Mouse (Mus musculus) thymus, adult 2 months (tissue): ENCODE results near the gene Atxn1. TPM values are rescaled to one million over a fixed set of nuclear protein-coding genes. Genes with fewer than 3 reads are reported as not detected.

Source experiments
- DNase-seq: peaks from one replicate; pipeline ENCODE4 v3.0.0; 2021
- H3K27ac ChIP-seq: fragments of 200-500 bp; 2 replicates; pipeline ENCODE4 v1.5.1; 2012; ENCODE audit warnings: low read length, control low read depth; ENCODE audit not compliant: control insufficient read depth, insufficient read depth
- H3K27me3 ChIP-seq: fragments of 200-500 bp; 2 replicates; pipeline ENCODE4 v1.6.1; 2012; ENCODE audit warnings: mild to moderate bottlenecking, low read length, moderate library complexity, mixed read lengths; ENCODE audit not compliant: control insufficient read depth, insufficient read depth
- H3K36me3 ChIP-seq: fragments of 200-500 bp; 2 replicates; pipeline ENCODE4 v1.6.1; 2012; ENCODE audit warnings: mild to moderate bottlenecking, low read length, moderate library complexity; ENCODE audit not compliant: control insufficient read depth, insufficient read depth
- H3K4me1 ChIP-seq: fragments of 200-500 bp; replicated peaks from 2 replicates; pipeline ENCODE4 v1.6.1; 2012; ENCODE audit warnings: low read length; ENCODE audit not compliant: control insufficient read depth, insufficient read depth
- H3K4me3 ChIP-seq: fragments of 200-500 bp; 2 replicates; pipeline ENCODE4 v1.5.1; 2012; ENCODE audit warnings: mild to moderate bottlenecking, low read length, control low read depth, moderate library complexity; ENCODE audit not compliant: control insufficient read depth, insufficient read depth
- CTCF ChIP-seq: fragments of 200-500 bp; IDR thresholded peaks from 2 replicates; pipeline ENCODE4 v1.5.1; 2012; ENCODE audit warnings: mild to moderate bottlenecking, control low read depth, low read length, moderate library complexity, borderline replicate concordance; ENCODE audit not compliant: control insufficient read depth, poor library complexity, insufficient read depth; ENCODE audit errors: extremely low read depth
- POLR2A ChIP-seq: fragments of 200-500 bp; IDR thresholded peaks from 2 replicates; pipeline ENCODE4 v1.6.1; 2012; ENCODE audit warnings: mild to moderate bottlenecking, low read length, control low read depth, moderate library complexity; ENCODE audit not compliant: control insufficient read depth, poor library complexity, insufficient read depth; ENCODE audit errors: extremely low read depth
- WGBS: fragments of 180-500 bp; shearing (Covaris S2); methylation state at CpG from one replicate; pipeline ENCODE4 v1.1.7; 2018; 5-methylcytosine and 5-hydroxymethylcytosine counted together
- polyA plus RNA-seq: library from polyadenylated mRNA; depleted of rRNA; stranded (reverse); fragments of >200 nt; gene quantifications from 2 replicates; pipeline ENCODE4 v1.2.3, GENCODE M21; 2012

Gene Atxn1
- polyA plus RNA-seq, 1 experiment: 13.5 TPM

DNA sequence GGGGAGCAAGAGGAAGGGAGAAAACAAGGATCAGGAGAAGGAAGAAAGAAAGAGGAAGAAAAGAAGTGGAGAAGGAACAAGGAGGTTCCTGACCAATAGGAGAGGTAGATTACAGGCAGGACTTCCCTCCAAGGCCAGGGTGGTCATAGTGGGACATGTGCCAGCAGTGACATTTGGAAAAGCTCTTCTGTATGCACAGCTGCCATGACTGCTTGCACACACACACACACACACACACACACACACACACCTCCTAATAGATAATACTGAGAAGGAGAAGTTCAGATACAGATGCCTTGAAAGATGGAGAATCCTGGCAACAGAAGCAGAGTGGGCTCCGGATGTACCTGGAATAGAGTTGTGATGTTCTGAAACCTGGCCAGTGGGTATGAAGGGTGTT lies 189.3 kb downstream of the Atxn1 start:
- H3K4me3 ChIP-seq: no peak overlapping the region
- 100% methylated on average over 1 of the region's 1 CpGs for WGBS
- H3K4me1 ChIP-seq: no peaks in the 10 kb centered on the region
- TF ChIP-seq CTCF (no peak), POLR2A (no peak)
- no peak overlapping the region for H3K27ac ChIP-seq
- no peak for DNase-seq
- no peaks in the 10 kb centered on the region for H3K36me3 ChIP-seq
- H3K27me3 ChIP-seq: no peaks in the 10 kb centered on the region

DNA sequence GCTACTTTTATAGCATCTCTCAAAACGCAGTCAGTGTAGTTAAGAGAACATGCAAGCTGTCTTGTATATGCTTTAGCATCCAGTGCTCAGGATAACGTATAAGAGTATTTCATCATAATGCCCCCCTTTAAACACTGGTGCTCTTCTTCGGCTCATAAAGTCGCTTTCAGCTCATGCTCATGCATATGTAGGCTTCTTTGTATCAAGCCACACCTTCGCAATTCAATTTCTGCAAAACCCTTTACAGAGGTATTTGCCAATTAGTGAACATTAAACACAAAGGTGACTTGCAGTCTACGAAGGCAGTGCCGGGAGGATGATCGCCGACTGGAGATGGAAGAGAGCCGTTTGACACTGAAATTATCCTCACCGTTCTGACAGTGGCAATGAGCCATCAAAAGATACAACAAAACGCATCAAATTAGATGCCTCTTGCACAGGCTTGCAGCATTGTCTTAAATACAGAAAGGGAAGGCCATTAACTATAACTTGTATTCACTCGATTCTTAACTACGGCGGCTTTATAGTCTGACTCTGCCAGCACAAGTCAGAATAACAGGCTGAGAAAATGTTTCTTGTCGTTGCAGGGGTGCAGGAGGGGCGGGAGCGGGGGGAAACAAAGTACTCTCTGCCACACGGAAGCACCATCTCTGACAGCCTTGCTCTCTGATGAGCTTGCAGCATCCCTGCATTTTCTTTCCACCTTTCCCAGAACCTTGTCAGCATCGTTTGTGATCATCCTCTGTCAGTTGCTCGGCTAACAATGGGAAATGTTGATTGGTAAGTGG lies 191.2 kb downstream of the Atxn1 start:
- Histone ChIP-seq H3K4me1 (no peaks in the 10 kb centered on the region), H3K4me3 (no peak overlapping the region), H3K27me3 (no peaks in the 10 kb centered on the region), H3K36me3 (no peaks in the 10 kb centered on the region), H3K27ac (no peak overlapping the region)
- TF ChIP-seq POLR2A (no peak), CTCF (no peak)
- DNase-seq: no peak
- WGBS: 92% methylated on average over 21 of the region's 21 CpGs

DNA sequence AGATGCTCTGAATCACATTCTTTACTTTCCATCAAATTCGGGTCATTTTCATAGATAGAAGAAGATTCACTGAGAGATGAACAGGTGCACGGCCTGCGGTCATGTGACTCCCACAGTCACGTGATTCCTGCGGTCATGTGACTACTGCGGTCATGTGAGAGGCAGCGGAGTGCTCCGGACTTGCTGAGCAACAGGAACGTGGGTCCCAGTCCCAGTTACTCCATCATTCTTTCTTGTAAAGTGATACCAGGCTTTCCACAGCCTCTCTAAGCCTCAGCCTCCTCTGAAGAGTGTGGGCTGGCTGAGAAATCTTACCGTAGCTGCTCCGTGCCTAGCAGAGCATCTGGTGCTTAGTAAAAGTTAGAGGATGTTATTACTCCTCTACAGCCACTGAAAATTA lies 195.1 kb downstream of the Atxn1 start:
- WGBS: 96% methylated on average over 11 of the region's 11 CpGs
- H3K36me3 ChIP-seq: no peaks in the 10 kb centered on the region
- H3K4me3 ChIP-seq: no peak overlapping the region
- DNase-seq: no peak
- no peaks in the 10 kb centered on the region for H3K4me1 ChIP-seq
- no peak overlapping the region for H3K27ac ChIP-seq
- H3K27me3 ChIP-seq: no peaks in the 10 kb centered on the region
- TF ChIP-seq POLR2A (no peak), CTCF (no peak)

DNA sequence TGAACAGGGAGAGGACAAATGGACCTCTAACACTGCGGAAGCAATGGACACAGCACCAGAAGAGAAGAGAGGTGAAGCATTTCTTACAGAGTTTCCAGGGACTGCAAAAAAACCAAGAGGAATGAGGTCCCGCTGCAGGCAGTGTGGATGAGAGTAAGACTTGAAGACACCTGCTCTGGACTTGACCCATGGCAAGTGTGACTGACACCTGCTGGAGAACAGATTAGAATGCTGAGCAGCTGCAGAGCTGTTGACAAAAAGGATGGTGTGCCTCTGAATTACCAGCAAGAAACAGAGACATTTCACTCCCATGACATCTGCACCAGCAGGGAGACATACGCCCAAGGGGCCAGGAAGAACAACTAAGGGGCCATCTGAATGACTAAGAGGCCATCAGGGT lies 196.6 kb downstream of the Atxn1 start:
- Histone ChIP-seq H3K27ac (no peak overlapping the region), H3K36me3 (no peaks in the 10 kb centered on the region), H3K27me3 (no peaks in the 10 kb centered on the region), H3K4me1 (no peaks in the 10 kb centered on the region), H3K4me3 (no peak overlapping the region)
- TF ChIP-seq CTCF (no peak), POLR2A (no peak)
- DNase-seq: no peak
- WGBS: 93% methylated on average over 3 of the region's 3 CpGs

DNA sequence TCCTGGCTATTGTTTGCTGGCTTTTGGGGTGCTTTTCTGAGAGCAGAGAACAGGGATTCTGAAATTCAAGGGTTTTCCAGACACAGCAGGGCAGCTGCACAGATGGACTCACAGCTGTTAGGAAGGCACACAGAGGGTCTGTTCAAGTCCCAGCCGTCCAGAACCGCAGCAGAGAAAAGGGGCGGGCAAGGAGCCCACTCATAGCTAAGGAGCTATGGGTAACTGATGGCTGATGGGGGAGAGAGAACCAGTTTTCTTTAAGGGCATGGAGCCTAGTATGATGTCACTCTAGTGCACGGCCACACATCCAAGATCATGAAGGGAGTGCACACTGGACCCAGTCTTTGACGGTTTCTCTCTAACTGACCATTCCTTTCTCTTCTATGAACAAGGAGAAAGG lies 200.5 kb downstream of the Atxn1 start:
- TF ChIP-seq CTCF: no peak
- no peak for TF ChIP-seq POLR2A
- no peak for DNase-seq
- 97% methylated on average over 5 of the region's 5 CpGs for WGBS
- Histone ChIP-seq H3K27ac (no peak overlapping the region), H3K36me3 (no peaks in the 10 kb centered on the region), H3K4me1 (no peaks in the 10 kb centered on the region), H3K27me3 (no peaks in the 10 kb centered on the region), H3K4me3 (no peak overlapping the region)

DNA sequence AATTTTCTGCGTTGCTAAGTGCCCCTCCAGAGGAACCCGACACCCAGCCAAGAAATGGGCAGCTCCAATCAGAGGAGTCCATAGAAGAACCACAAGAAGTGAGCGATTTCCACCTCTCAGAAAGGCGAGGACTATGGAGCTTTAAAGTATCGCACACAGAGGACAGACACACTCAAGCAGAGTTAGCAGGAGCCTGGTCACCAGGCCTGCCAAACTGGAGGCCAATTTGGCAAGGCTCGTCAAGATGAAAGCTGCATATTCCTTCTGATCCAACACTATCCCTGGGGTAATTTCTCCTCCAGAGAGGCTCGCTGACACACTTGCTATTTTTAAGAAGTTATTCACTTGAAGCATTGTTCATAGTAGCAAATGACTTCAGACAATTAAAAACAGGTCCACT lies 202.5 kb downstream of the Atxn1 start:
- H3K27ac ChIP-seq: no peak overlapping the region
- TF ChIP-seq POLR2A: no peak
- H3K4me1 ChIP-seq: no peaks in the 10 kb centered on the region
- H3K27me3 ChIP-seq: no peaks in the 10 kb centered on the region
- no peaks in the 10 kb centered on the region for H3K36me3 ChIP-seq
- DNase-seq: no peak
- 95% methylated on average over 7 of the region's 7 CpGs for WGBS
- H3K4me3 ChIP-seq: no peak overlapping the region

DNA sequence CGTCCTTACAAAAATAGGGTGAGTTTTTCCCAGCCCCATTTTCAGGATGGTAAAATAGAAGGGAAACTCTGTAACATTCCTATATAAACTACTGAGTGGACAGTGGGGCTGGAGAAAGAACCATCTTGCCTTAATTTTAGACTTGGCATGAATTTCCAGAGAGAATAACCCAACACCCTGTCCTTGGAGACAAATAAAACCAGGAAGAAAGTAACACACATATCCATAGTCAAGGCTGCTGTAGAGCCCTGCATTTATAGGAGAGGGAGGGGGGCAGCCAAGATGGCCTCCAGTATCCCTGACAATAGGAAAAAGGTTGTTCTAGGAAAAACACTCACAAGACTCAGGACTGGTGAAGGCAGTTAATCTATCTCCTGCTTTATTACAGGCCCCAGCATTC lies 210.3 kb downstream of the Atxn1 start:
- TF ChIP-seq CTCF (no peak), POLR2A (no peak)
- DNase-seq: no peak
- no peak overlapping the region for H3K27ac ChIP-seq
- H3K4me3 ChIP-seq: no peak overlapping the region
- no peaks in the 10 kb centered on the region; the same call in 1 of the 2 replicates for H3K4me1 ChIP-seq
- WGBS: 95% methylated on average over 1 of the region's 1 CpGs
- no peaks in the 10 kb centered on the region for H3K36me3 ChIP-seq
- no peaks in the 10 kb centered on the region for H3K27me3 ChIP-seq
